Mouse (Mus musculus) liver, embryonic 14.5 days (tissue): ENCODE measurements around the gene Cnpy2.

ENCODE experiments used
- CTCF ChIP-seq: IDR thresholded peaks from 2 replicates; pipeline ENCODE4 v1.5.1; 2016; ENCODE audit warnings: antibody characterized with exemption, low read depth, control low read depth
- EP300 ChIP-seq: IDR thresholded peaks from 2 replicates; pipeline ENCODE4 v1.6.1; 2016; ENCODE audit warnings: antibody characterized with exemption, low read depth

DNA sequence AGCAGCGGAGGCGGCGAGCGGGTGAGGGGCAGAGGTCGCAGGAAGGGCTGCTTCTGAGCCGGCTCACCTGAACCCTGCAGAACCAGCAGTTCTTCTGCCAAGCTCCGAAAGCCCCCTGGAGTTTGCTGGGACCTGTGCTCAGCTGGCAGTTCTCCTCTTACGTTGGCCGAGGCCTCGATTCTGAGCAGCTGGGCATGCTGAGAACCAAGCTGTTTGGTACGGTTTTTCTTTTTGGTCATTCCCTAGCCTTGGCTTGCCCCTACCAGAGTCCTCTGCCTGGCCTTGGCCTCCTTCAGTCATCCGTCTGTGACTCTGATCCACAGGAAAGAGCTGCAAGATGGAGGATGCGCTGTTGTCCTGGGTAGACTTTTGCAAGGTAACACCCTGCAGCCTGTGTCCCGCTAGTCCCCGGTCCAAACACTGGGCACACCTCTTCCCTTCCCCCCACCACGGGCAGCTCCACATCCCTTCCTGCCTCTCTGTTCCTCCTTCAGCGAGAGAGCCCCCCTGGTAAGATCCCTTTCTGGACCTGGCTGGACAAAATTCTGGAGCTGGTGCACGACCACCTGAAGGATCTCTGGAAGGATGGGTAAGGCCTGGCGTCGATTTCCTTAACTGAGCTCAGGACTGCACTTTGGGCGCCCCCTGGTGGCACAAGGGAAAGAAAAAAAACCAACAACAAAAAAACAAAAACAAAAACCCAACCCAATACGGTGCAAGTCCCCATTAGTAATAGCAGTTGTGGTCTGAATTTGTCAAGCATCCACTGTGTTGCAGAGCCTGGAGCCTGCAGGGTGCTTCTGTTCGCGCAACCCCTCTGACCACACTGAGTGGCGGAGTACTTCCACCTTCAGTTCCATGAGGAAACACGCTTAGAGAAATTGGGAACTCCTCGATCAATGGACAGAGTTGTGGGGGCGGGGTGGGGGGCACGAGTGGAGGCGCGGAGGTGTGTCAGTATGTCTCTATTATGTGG is 38.4 kb upstream of the Cnpy2 start:
- TF ChIP-seq CTCF: peak; percentile 86
- TF ChIP-seq EP300: no peak
